Mouse (Mus musculus) 416B (cell line): Measurements from ENCODE around the gene Asb6.
A peak's percentile ranks its signal among the peaks of the same experiment; 100 is the strongest.

Experiments
- DNase-seq: peaks from one replicate; pipeline ENCODE4 v3.0.0; 2011; ENCODE audit warnings: low read depth

Asb6 gene

GRCm38 (mm10) chr2:30830283-30830795 is at the start of gene Asb6:
Asb6 (minus strand) TSS chr2:30830333.
- DNase-seq: no peak

DNA sequence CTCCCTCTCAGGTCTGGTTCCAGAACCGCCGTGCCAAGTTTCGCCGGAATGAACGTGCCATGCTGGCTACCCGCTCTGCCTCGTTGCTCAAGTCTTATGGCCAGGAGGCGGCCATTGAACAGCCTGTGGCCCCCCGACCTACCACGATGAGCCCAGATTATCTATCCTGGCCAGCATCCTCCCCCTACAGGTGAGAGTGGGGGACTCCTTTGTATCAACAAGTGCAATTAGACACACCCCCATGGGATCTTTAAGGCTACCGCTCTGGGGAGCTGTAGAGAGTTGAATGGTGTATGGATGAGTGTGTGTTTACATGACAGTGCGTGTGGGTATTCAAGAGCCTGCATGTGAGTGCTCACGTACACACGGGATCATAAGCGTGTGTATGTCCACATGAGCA is 49.3 kb upstream of the Asb6 start:
- DNase-seq: no peak

GRCm38 (mm10) chr2:30875621-30876432 is 45.7 kb upstream of the Asb6 start:
- DNase-seq: no peak

- no peak for DNase-seq
Observed at GRCm38 (mm10) chr2:30875096-30875495, 45.0 kb upstream of the Asb6 start.

- DNase-seq: no peak
Observed at GRCm38 (mm10) chr2:30874445-30874844, 44.3 kb upstream of the Asb6 start.

GRCm38 (mm10) chr2:30872669-30873068 is 42.5 kb upstream of the Asb6 start:
- DNase-seq: no peak

- DNase-seq: no peak
Observed at GRCm38 (mm10) chr2:30870863-30871262, 40.7 kb upstream of the Asb6 start.

GRCm38 (mm10) chr2:30865426-30865825 is 35.3 kb upstream of the Asb6 start:
- DNase-seq: no peak

DNA sequence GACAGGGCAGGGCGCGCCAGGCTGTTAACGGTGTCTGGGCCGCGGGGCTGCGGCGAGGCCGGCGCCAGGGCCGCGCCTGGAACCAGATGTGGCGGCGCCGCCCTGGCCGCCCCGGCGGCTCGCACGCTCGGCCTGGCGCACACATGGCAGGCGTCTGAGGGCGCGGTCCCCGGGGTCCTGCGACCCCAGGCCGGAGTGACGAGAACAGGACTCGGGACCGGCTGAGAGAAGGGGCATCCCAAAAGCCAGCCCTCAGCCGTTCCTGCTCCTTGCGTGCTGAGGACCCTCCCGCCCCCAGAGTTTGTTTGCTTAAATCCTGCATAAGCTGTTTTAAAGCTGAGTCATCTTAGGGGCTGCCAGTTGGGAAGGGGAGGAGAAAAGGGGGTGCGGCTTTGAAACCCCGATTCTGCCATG is 34.8 kb upstream of the Asb6 start:
- no peak for DNase-seq

GRCm38 (mm10) chr2:30863574-30863973 is 33.4 kb upstream of the Asb6 start:
- peak; percentile 13 for DNase-seq

- DNase-seq: no peak
Observed at GRCm38 (mm10) chr2:30862081-30862480, 31.9 kb upstream of the Asb6 start.

- no peak for DNase-seq
Observed at GRCm38 (mm10) chr2:30859782-30860181, 29.6 kb upstream of the Asb6 start.

- DNase-seq: no peak
Observed at GRCm38 (mm10) chr2:30857076-30857475, 26.9 kb upstream of the Asb6 start.

DNA sequence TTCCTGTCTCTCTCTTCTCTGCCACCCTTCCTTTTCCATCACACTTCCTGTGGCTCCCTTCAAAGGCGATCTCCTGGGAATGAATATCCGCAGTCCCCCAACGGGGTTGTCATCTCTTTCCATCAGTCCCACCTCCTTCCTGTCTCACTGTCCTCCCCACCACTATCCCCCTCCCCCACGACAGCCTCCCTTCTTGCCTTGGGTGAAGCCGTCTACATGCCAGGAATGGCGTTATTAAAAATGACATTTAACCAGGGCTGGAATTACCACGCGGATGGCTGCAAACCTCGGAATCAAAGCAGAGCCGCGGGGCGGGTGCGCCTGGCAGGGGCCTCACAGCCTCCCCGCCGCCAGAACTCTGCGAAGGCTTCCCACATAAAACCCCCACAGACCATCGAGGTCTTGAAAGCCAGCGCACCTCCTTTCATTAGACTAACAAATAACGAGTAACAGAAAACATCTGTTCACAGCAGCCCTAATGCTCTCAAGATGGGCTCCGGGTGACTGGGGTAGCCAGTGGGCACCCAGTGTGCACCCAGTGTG is 22.7 kb upstream of the Asb6 start:
- no peak for DNase-seq

DNA sequence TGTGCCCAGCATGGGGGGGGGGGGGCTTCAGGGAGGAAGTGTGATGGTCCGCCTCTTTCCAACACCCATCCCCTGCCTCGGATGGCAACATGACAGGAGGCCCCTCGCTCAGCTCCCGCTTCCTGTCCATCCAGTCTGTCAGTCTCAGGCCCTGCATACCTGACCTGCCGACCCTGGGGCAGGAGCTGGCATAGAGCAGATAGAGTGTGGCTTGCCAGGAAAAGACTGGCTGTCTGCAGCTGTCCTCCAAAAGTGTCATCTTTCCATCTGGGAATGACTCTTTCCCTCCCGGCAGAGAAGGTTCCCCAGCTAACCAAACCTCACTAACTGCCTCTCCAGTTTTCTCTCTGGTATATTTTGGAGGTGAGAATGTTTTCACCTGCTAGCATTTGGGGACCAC is 20.4 kb upstream of the Asb6 start:
- no peak for DNase-seq

- DNase-seq: no peak
Observed at GRCm38 (mm10) chr2:30848184-30848583, 18.1 kb upstream of the Asb6 start.

- no peak for DNase-seq
Observed at GRCm38 (mm10) chr2:30846723-30847122, 16.6 kb upstream of the Asb6 start.

- DNase-seq: no peak
Observed at GRCm38 (mm10) chr2:30846236-30846635, 16.1 kb upstream of the Asb6 start.

GRCm38 (mm10) chr2:30845152-30846070 is 15.3 kb upstream of the Asb6 start:
- DNase-seq: no peak

DNA sequence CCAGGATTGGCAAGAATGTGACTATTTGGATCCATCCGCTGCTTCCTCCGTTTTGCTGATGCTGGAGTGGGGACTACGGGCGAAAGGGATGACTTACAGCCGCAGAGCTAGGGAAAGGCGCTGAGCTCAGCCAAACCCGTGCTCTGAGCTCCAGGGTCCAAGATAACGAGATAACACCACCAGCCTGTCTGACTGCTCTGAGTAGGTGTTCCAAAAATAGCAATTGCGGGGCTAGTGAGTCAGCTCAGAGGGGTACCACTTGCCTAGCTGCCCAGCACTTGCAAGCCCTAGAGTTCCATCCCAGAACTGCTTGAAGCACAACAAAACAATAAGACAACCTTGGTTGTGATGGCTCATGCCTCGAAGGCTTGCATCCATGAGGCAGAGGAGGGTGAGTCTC is 12.5 kb upstream of the Asb6 start:
- DNase-seq: no peak

DNA sequence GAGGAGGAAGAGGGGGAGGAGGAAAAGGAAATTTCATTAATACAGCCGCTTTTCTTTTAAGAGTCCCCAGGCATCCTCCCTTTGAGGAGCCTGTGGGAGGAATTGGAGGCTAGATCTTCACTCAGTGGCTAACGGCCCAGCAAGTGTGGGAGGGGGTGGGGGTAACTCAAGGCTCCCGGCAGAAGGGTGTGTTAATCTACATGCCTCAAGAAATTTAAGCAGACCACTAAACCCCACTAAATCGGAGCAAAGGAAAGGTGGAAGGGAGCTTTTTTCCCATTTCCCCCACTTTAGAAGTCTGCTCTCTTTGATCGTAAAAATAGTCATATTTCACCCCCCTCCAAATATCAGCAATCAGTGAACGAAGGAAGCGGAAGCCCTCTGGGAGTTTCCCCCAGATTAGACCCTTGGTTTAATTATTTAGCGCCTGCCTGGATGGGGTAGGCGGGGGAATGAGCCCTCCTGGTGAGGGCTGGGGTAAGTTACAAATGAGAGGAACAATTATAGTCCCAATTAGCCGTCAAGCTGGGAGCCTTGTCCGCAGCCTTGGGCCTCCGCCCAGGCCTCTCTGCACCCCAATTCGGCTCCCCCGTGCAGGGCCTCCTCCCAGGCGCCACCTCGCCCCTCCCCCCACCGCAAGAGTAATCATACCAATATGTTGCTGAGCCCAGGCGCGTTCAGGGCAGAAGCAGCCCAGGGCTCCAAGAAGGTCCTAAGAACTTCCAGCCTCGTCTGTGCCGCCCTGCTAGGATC is 6.3 kb upstream of the Asb6 start:
- no peak for DNase-seq
